Comparison of ENCODE assay signal across 8 mouse cellular contexts in the genomic region with DNA sequence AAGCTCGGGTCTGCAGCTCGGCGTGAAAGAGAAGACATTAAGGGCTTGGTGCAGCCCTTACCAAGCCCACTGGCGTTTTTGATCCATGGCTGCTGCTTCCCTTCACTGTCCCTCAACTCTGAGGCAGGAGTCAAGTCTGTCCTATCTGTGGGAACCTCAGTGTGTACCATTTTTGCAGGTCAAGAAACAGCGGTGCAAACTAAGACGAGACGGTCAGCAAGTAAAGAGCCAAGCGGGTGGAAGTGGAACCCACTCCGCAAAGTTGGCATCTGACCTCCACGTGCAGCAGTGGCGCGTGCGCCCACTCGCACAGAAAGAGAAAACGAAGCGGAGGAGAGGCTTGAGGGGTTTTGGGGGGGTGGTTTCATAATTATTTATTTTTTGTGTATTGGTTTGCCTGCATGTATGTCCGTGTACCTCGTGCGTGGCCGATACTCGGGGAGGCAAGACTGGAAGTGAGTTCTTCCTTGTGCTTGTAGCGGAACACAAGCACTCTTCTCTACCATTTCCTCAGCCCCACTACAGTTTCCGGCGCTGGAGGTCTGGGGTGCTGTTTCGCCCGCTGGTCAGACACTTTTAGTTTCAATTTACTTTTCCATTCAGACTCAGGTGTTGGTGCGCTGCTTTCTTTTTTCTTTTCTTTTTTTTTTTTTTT. TPM values are rescaled to one million over a fixed set of nuclear protein-coding genes. Genes with fewer than 3 reads are reported as not detected.
DNase-seq lines count a peak whose midpoint lies in the region; ATAC-seq and TF ChIP-seq lines count a peak whose summit lies in the region.

No protein-coding gene starts in this region.

- peak; percentile 21 for DNase-seq in right cerebral cortex, adult 18-20 months
- DNase-seq in right cerebral cortex, postnatal 25 days: no peak
- DNase-seq in liver, embryonic 11.5 days (ENCODE audit: low spot score): peak; percentile 72
- DNase-seq in thymus, postnatal 25 days: peak; percentile 68
- no peak for DNase-seq in urinary bladder, postnatal 14 days (ENCODE audit: low spot score)

- H3K27me3 ChIP-seq in embryonic facial prominence, embryonic 12.5 days: no peaks in the 10 kb centered on the region
- no peaks in the 10 kb centered on the region for H3K27me3 ChIP-seq in hindbrain, embryonic 13.5 days
- H3K27me3 ChIP-seq in liver, embryonic 11.5 days (replicated peaks; ENCODE audit: control insufficient read depth, insufficient read depth, low read length): no peaks in the 10 kb centered on the region
- H3K27me3 ChIP-seq in myocyte (ENCODE audit: control insufficient read depth, insufficient read depth, insufficient read length): no peaks in the 10 kb centered on the region

- ATAC-seq in embryonic facial prominence, embryonic 12.5 days (ENCODE audit: insufficient number of reproducible peaks, insufficient read depth, low FRiP score, low TSS enrichment): peak; percentile 29; the same call in 1 of the 2 replicates
- ATAC-seq in hindbrain, embryonic 13.5 days (ENCODE audit: low FRiP score): peak; percentile 77
- peak; percentile 40 for ATAC-seq in liver, embryonic 11.5 days (replicated peaks; ENCODE audit: low FRiP score)

- H3K9me3 ChIP-seq in embryonic facial prominence, embryonic 12.5 days: no peaks in the 10 kb centered on the region
- H3K9me3 ChIP-seq in hindbrain, embryonic 13.5 days: no peaks in the 10 kb centered on the region
- no peaks in the 10 kb centered on the region for H3K9me3 ChIP-seq in liver, embryonic 11.5 days (ENCODE audit: control insufficient read depth, low read length)

- peaks cover 35% of the 10 kb centered on the region for H3K79me2 ChIP-seq in myocyte (ENCODE audit: control insufficient read depth, insufficient read depth)

- no peak for TF ChIP-seq POLR2A in myocyte (IDR thresholded peaks at IDR 0.05; ENCODE audit: insufficient read length, low read depth)

- H3K27ac ChIP-seq in embryonic facial prominence, embryonic 12.5 days: peak overlapping the region; percentile 83
- peak overlapping the region; percentile 68 for H3K27ac ChIP-seq in hindbrain, embryonic 13.5 days
- peak overlapping the region; percentile 70 for H3K27ac ChIP-seq in liver, embryonic 11.5 days (ENCODE audit: low read depth, low read length)

- H3ac ChIP-seq in myocyte (ENCODE audit: control insufficient read depth, insufficient read length): peak overlapping the region; percentile 86

- peak overlapping the region; percentile 84 for H3K4me2 ChIP-seq in embryonic facial prominence, embryonic 12.5 days (replicated peaks)
- H3K4me2 ChIP-seq in hindbrain, embryonic 13.5 days: peak overlapping the region; percentile 91
- H3K4me2 ChIP-seq in liver, embryonic 11.5 days: peak overlapping the region; percentile 79
- peak overlapping the region; percentile 79 for H3K4me2 ChIP-seq in myocyte (ENCODE audit: low read depth)

- peaks cover 17% of the 10 kb centered on the region; the same call in 1 of the 2 replicates for H3K36me3 ChIP-seq in embryonic facial prominence, embryonic 12.5 days
- H3K36me3 ChIP-seq in hindbrain, embryonic 13.5 days: peaks cover 15% of the 10 kb centered on the region
- peaks cover 2% of the 10 kb centered on the region; the same call in 1 of the 2 replicates for H3K36me3 ChIP-seq in liver, embryonic 11.5 days (ENCODE audit: control insufficient read depth, insufficient read depth, low read length)
- no peaks in the 10 kb centered on the region for H3K36me3 ChIP-seq in myocyte (ENCODE audit: control insufficient read depth, insufficient read depth)

- H3K4me3 ChIP-seq in embryonic facial prominence, embryonic 12.5 days: peak overlapping the region; percentile 98
- H3K4me3 ChIP-seq in hindbrain, embryonic 13.5 days: peak overlapping the region; percentile 95
- H3K4me3 ChIP-seq in liver, embryonic 11.5 days (ENCODE audit: low read depth, low read length): peak overlapping the region; percentile 86
- peak overlapping the region; percentile 60 for H3K4me3 ChIP-seq in myocyte

- peak overlapping the region; percentile 62 for H3K9ac ChIP-seq in embryonic facial prominence, embryonic 12.5 days
- peak overlapping the region; percentile 94 for H3K9ac ChIP-seq in hindbrain, embryonic 13.5 days
- H3K9ac ChIP-seq in liver, embryonic 11.5 days (ENCODE audit: low read depth, low read length): peak overlapping the region; percentile 73

- WGBS in embryonic facial prominence, embryonic 12.5 days: 2% methylated on average over 27 of the region's 27 CpGs
- 2% methylated on average over 27 of the region's 27 CpGs for WGBS in hindbrain, embryonic 13.5 days
- WGBS in liver, embryonic 11.5 days: 2% methylated on average over 27 of the region's 27 CpGs

- H3K4me1 ChIP-seq in embryonic facial prominence, embryonic 12.5 days: peaks cover 7% of the 10 kb centered on the region
- H3K4me1 ChIP-seq in hindbrain, embryonic 13.5 days (replicated peaks): peaks cover 22% of the 10 kb centered on the region
- peaks cover 9% of the 10 kb centered on the region for H3K4me1 ChIP-seq in liver, embryonic 11.5 days (replicated peaks; ENCODE audit: control insufficient read depth, insufficient read depth, low read length)

TF ChIP-seq in myocyte, 11 proteins besides CTCF, POLR2A, EP300 and RAD21:
- TF ChIP-seq TCF12 (IDR thresholded peaks at IDR 0.05; ENCODE audit: insufficient read depth, poor library complexity, severe bottlenecking) (no peak), REST (IDR thresholded peaks at IDR 0.05; ENCODE audit: insufficient read depth, insufficient read length) (no peak), POLR2AphosphoS2 (IDR thresholded peaks at IDR 0.05; ENCODE audit: insufficient read length, low read depth) (no peak), CEBPB (IDR thresholded peaks at IDR 0.05; ENCODE audit: insufficient read depth, poor library complexity, severe bottlenecking) (no peak), SRF (IDR thresholded peaks at IDR 0.05; ENCODE audit: control insufficient read depth, insufficient read length, low read depth) (no peak), USF1 (IDR thresholded peaks at IDR 0.05; ENCODE audit: low read depth) (no peak), MAX (IDR thresholded peaks at IDR 0.05; ENCODE audit: low read depth) (no peak), TCF3 (IDR thresholded peaks at IDR 0.05; ENCODE audit: insufficient read length, low read depth) (no peak), E2F4 (IDR thresholded peaks at IDR 0.05; ENCODE audit: insufficient read depth) (no peak), MYOD1 (IDR thresholded peaks at IDR 0.05; ENCODE audit: control insufficient read depth in 1 of 3, insufficient read length in 2 of 3, low read depth in 2 of 3) (no peak), MYOG (IDR thresholded peaks at IDR 0.05; ENCODE audit: control insufficient read depth in 1 of 3, insufficient read depth in 1 of 3, insufficient read length in 2 of 3, low read depth in 2 of 3) (no peak)

RNA-seq across cellular contexts. Expression of a gene that starts 0.5 kb away (rescaled TPM):
- polyA plus RNA-seq in embryonic facial prominence, embryonic 12.5 days (2016; fragmentation: Nextera tagmentation; extraction: Ambion mirVana): 113 and 116 TPM in 2 replicates
- 111 and 114 TPM in 2 replicates for polyA plus RNA-seq in hindbrain, embryonic 13.5 days (2015; fragmentation: Nextera tagmentation; extraction: Ambion mirVana)
- 49.9 and 57.3 TPM in 2 replicates for polyA plus RNA-seq in liver, embryonic 11.5 days (2014; fragmentation: Nextera tagmentation; extraction: Ambion mirVana)
- polyA plus RNA-seq in myocyte (2012; fragmentation: generic; extraction: Trizol): 162 TPM

RNA-seq across cellular contexts. Expression of a gene that starts 29.7 kb away (rescaled TPM):
- 42.7 and 47.1 TPM in 2 replicates for polyA plus RNA-seq in embryonic facial prominence, embryonic 12.5 days (2016; fragmentation: Nextera tagmentation; extraction: Ambion mirVana)
- 22.1 and 24.3 TPM in 2 replicates for polyA plus RNA-seq in hindbrain, embryonic 13.5 days (2015; fragmentation: Nextera tagmentation; extraction: Ambion mirVana)
- 37.0 and 37.1 TPM in 2 replicates for polyA plus RNA-seq in liver, embryonic 11.5 days (2014; fragmentation: Nextera tagmentation; extraction: Ambion mirVana)
- polyA plus RNA-seq in myocyte (2012; fragmentation: generic; extraction: Trizol): 7.3 TPM

RNA-seq across cellular contexts. Expression of a gene that starts 40.5 kb away (rescaled TPM):
- polyA plus RNA-seq in embryonic facial prominence, embryonic 12.5 days (2016; fragmentation: Nextera tagmentation; extraction: Ambion mirVana): 0.36 TPM in 1 of 2 replicates, not detected in the other
- 0.35 and 0.41 TPM in 2 replicates for polyA plus RNA-seq in hindbrain, embryonic 13.5 days (2015; fragmentation: Nextera tagmentation; extraction: Ambion mirVana)
- polyA plus RNA-seq in liver, embryonic 11.5 days (2014; fragmentation: Nextera tagmentation; extraction: Ambion mirVana): 0.26 and 0.38 TPM in 2 replicates
- not detected for polyA plus RNA-seq in myocyte (2012; fragmentation: generic; extraction: Trizol)

Comparison
In these comparisons a context has a peak if more than half of its experiments do, and no peak if none do; other contexts are left out.
1. DNase-seq: peak in right cerebral cortex, adult 18-20 months (single experiment), liver, embryonic 11.5 days (single experiment) and thymus, postnatal 25 days (single experiment); none in right cerebral cortex, postnatal 25 days (single experiment) and urinary bladder, postnatal 14 days (single experiment).
2. Peak in every context shown above with its lines, with median percentiles within 50 percentile points of each other: ATAC-seq, H3K27ac ChIP-seq, H3K4me2 ChIP-seq, H3K4me3 ChIP-seq and H3K9ac ChIP-seq.